12 mouse cellular contexts compared by ENCODE assay signal in the genomic region with DNA sequence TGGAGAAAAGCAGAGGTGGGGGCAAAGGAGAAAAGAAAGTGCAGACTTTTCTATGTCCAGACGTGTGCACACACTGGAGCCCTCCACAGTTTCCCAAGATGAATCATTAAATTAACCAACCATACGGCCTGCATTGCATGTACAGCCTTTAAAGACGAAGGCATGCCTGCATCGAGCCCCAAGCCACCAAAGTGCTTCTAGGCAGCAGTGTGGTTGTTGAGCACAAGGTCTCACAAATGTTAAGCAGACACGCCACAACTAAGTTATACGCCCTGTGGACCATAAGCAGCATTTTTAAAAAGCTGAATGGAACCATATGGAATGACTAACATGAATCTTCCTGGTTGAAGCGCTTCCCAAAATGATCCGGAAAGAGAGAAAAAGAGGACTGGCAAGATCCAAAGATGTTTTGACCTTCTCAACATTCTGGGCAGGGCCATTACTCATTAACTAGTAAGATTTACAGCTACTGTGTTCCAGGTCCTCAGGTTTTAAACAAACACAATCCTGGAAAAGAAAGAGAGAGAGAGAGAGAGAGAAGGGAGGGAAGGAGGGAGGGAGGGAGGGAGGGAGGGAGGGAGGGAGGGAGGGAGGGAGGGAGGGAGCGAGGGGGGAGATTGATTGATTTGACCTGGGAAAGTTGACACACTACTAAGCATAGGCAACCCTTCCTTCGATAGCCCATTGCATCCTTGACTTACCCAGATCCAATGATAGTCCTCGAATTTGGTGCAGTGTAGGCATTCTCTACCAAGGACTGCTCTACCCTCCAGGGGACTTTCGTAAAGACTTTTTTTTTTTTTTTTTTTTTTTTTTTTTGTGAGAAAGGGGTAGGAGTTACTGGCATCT. TPM values are rescaled to one million over a fixed set of nuclear protein-coding genes. Genes with fewer than 3 reads are reported as not detected.
DNase-seq lines count a peak whose midpoint lies in the region; ATAC-seq lines count a peak whose summit lies in the region.
"Had no signal": no experiment of that assay in that cellular context is flagged by ENCODE, and none has a peak within 500 bp of the region (broad histone marks: within the 10 kb centered on the region; RNA-seq: fewer than 3 reads in every experiment).

No protein-coding gene starts in this region.

- DNase-seq in lung, postnatal 10 days: no peak
- no peak for DNase-seq in intestine, embryonic 14.5 days (ENCODE audit: low spot score)
- peak; percentile 36 to 54 for DNase-seq in kidney, postnatal 4 days
- DNase-seq in frontal cortex, postnatal 25 days (ENCODE audit: low spot score in 2 of 2): no peak
- no peak for DNase-seq in adrenal gland, adult (ENCODE audit: inconsistent age in 2 of 2, low spot score in 1 of 2)
- no peak for DNase-seq in frontal cortex, postnatal 36 days (ENCODE audit: low spot score in 2 of 2)
- DNase-seq: adrenal gland, postnatal 10 days; forebrain, postnatal 0 days; gastrocnemius, postnatal 36 days had no signal

- H3K27ac ChIP-seq in lung, embryonic 15.5 days: peak overlapping the region; percentile 31
- peak overlapping the region; percentile 66 for H3K27ac ChIP-seq in intestine, embryonic 14.5 days (ENCODE audit: low read depth)
- peak overlapping the region; percentile 72 for H3K27ac ChIP-seq in stomach, embryonic 15.5 days

- H3K4me3 ChIP-seq in lung, embryonic 15.5 days: no peak overlapping the region
- H3K4me3 ChIP-seq in intestine, embryonic 14.5 days (ENCODE audit: low read depth, low read length): no peak overlapping the region
- H3K4me3 ChIP-seq in stomach, embryonic 15.5 days (replicated peaks): no peak overlapping the region

- H3K4me1 ChIP-seq in lung, embryonic 15.5 days: peaks cover 35% of the 10 kb centered on the region
- H3K4me1 ChIP-seq in intestine, embryonic 14.5 days (replicated peaks; ENCODE audit: control insufficient read depth, insufficient read depth, low read length): peaks cover 25% of the 10 kb centered on the region
- H3K4me1 ChIP-seq in stomach, embryonic 15.5 days: peaks cover 28% of the 10 kb centered on the region; the same call in 1 of the 2 replicates

- no peaks in the 10 kb centered on the region for H3K27me3 ChIP-seq in lung, embryonic 15.5 days
- H3K27me3 ChIP-seq in intestine, embryonic 14.5 days (replicated peaks; ENCODE audit: control insufficient read depth, insufficient read depth, low read length): no peaks in the 10 kb centered on the region
- H3K27me3 ChIP-seq in stomach, embryonic 15.5 days (replicated peaks): no peaks in the 10 kb centered on the region

- ATAC-seq in lung, embryonic 15.5 days (ENCODE audit: borderline replicate concordance, extremely low read depth, low FRiP score, low TSS enrichment): no peak
- ATAC-seq in intestine, embryonic 14.5 days (replicated peaks; ENCODE audit: low FRiP score, low TSS enrichment, low read depth): no peak; the same call in 1 of the 2 replicates
- ATAC-seq in stomach, embryonic 15.5 days (ENCODE audit: insufficient read depth, low FRiP score, low read depth): 0 out of 2 replicates have a peak, but pooled peaks have one; percentile 51
- ATAC-seq: CD4-positive, CD25-positive, alpha-beta regulatory T cell, adult 4 months; forebrain, postnatal 0 days had no signal

- 55% methylated on average over 12 of the region's 12 CpGs for WGBS in lung, embryonic 15.5 days
- 35% methylated on average over 12 of the region's 12 CpGs for WGBS in intestine, embryonic 14.5 days
- WGBS in stomach, embryonic 15.5 days: 40% methylated on average over 12 of the region's 12 CpGs

- no peaks in the 10 kb centered on the region for H3K36me3 ChIP-seq in lung, embryonic 15.5 days
- H3K36me3 ChIP-seq in intestine, embryonic 14.5 days (ENCODE audit: control insufficient read depth, insufficient read depth, low read length): no peaks in the 10 kb centered on the region
- H3K36me3 ChIP-seq in stomach, embryonic 15.5 days: no peaks in the 10 kb centered on the region

- no peak overlapping the region for H3K4me2 ChIP-seq in lung, embryonic 15.5 days
- H3K4me2 ChIP-seq in intestine, embryonic 14.5 days (ENCODE audit: low read length): 0 out of 2 replicates have a peak overlapping the region, but pooled peaks have one; percentile 3
- peak overlapping the region; percentile 4; the same call in 1 of the 2 replicates for H3K4me2 ChIP-seq in stomach, embryonic 15.5 days

- H3K9me3 ChIP-seq in lung, embryonic 15.5 days: no peaks in the 10 kb centered on the region
- no peaks in the 10 kb centered on the region for H3K9me3 ChIP-seq in intestine, embryonic 14.5 days (ENCODE audit: control insufficient read depth, low read length)
- no peaks in the 10 kb centered on the region for H3K9me3 ChIP-seq in stomach, embryonic 15.5 days

- H3K9ac ChIP-seq in lung, embryonic 15.5 days: no peak overlapping the region
- no peak overlapping the region for H3K9ac ChIP-seq in intestine, embryonic 14.5 days (ENCODE audit: low read length)
- no peak overlapping the region for H3K9ac ChIP-seq in stomach, embryonic 15.5 days
- H3K9ac ChIP-seq: forebrain, postnatal 0 days had no signal

RNA-seq across cellular contexts. Expression of gene Magi1, which starts 26.5 kb away (rescaled TPM):
- polyA plus RNA-seq in lung, embryonic 15.5 days (2015; fragmentation: Nextera tagmentation; extraction: Ambion mirVana): 9.0 and 9.1 TPM in 2 replicates
- 10.9 and 11.7 TPM in 2 replicates for polyA plus RNA-seq in intestine, embryonic 14.5 days (2014; fragmentation: Nextera tagmentation; extraction: Ambion mirVana)
- polyA plus RNA-seq in stomach, embryonic 15.5 days (2015; fragmentation: Nextera tagmentation; extraction: Ambion mirVana): 9.8 and 10.5 TPM in 2 replicates

Comparison
In these comparisons a context has a peak if more than half of its experiments do, and no peak if none do; other contexts are left out.
1. DNase-seq: peak in kidney, postnatal 4 days (2 of 2); none in lung, postnatal 10 days (single experiment), intestine, embryonic 14.5 days (single experiment), frontal cortex, postnatal 25 days (0 of 2), adrenal gland, adult (0 of 2) and frontal cortex, postnatal 36 days (0 of 2).
2. Peak in every context shown above with its lines, with median percentiles within 50 percentile points of each other: H3K27ac ChIP-seq.